Mouse (Mus musculus) adrenal gland, postnatal 10 days (tissue): ENCODE measurements around the gene Ptprm. TPM values are rescaled to one million over a fixed set of nuclear protein-coding genes. Genes with fewer than 3 reads are reported as not detected.

Source experiments
- DNase-seq: peaks from one replicate; pipeline ENCODE4 v3.0.0; 2021; ENCODE audit warnings: mixed read lengths
- total RNA-seq, 2 experiments: library from RNA; stranded (reverse); gene quantifications; 2 replicates each; pipeline ENCODE4 v1.2.3; 2021

Gene Ptprm
- total RNA-seq, 2 experiments from 2014 or later: 41.0 to 56.9 TPM

- no peak for DNase-seq
These were observed 9.1 kb downstream of the Ptprm start for GRCm38 (mm10) chr17:67345157-67345556.

GRCm38 (mm10) chr17:67343471-67343870, 10.8 kb downstream of the Ptprm start:
- no peak for DNase-seq

GRCm38 (mm10) chr17:67343006-67343405, 11.3 kb downstream of the Ptprm start:
- DNase-seq: no peak

GRCm38 (mm10) chr17:67340362-67340761, 13.9 kb downstream of the Ptprm start:
- no peak for DNase-seq

GRCm38 (mm10) chr17:67339569-67339968, 14.7 kb downstream of the Ptprm start:
- DNase-seq: no peak

- DNase-seq: no peak
These were observed 19.9 kb downstream of the Ptprm start for GRCm38 (mm10) chr17:67334310-67334709.

- DNase-seq: no peak
These were observed 24.8 kb downstream of the Ptprm start for GRCm38 (mm10) chr17:67329435-67329834.

- no peak for DNase-seq
These were observed 29.8 kb downstream of the Ptprm start for GRCm38 (mm10) chr17:67324499-67324832.

GRCm38 (mm10) chr17:67323777-67324498, 30.3 kb downstream of the Ptprm start:
- DNase-seq: no peak

GRCm38 (mm10) chr17:67314491-67315205, 39.6 kb downstream of the Ptprm start:
- no peak for DNase-seq

- DNase-seq: no peak
These were observed 45.8 kb downstream of the Ptprm start for GRCm38 (mm10) chr17:67308421-67308820.

GRCm38 (mm10) chr17:67306066-67306845, 48.0 kb downstream of the Ptprm start:
- no peak for DNase-seq

- DNase-seq: peak; percentile 83
These were observed 49.4 kb downstream of the Ptprm start for GRCm38 (mm10) chr17:67304831-67305230.

- DNase-seq: peak; percentile 32
These were observed 50.7 kb downstream of the Ptprm start for GRCm38 (mm10) chr17:67303326-67304099.

- no peak for DNase-seq
These were observed 51.7 kb downstream of the Ptprm start for GRCm38 (mm10) chr17:67302569-67302968.

GRCm38 (mm10) chr17:67302074-67302473, 52.2 kb downstream of the Ptprm start:
- DNase-seq: no peak

- no peak for DNase-seq
These were observed 52.9 kb downstream of the Ptprm start for GRCm38 (mm10) chr17:67301367-67301766.

GRCm38 (mm10) chr17:67298269-67298798, 55.9 kb downstream of the Ptprm start:
- DNase-seq: no peak

- peak; percentile 56 for DNase-seq
These were observed 57.4 kb downstream of the Ptprm start for GRCm38 (mm10) chr17:67296604-67297595.

- DNase-seq: no peak
These were observed 63.5 kb downstream of the Ptprm start for GRCm38 (mm10) chr17:67290662-67291240.
